Mouse (Mus musculus): ENCODE data around the gene Dpm2. TPM values are rescaled to one million over a fixed set of nuclear protein-coding genes. Genes with fewer than 3 reads are reported as not detected.

The Dpm2 gene
- polyA plus RNA-seq, 1 experiment: 1.2 TPM

DNA sequence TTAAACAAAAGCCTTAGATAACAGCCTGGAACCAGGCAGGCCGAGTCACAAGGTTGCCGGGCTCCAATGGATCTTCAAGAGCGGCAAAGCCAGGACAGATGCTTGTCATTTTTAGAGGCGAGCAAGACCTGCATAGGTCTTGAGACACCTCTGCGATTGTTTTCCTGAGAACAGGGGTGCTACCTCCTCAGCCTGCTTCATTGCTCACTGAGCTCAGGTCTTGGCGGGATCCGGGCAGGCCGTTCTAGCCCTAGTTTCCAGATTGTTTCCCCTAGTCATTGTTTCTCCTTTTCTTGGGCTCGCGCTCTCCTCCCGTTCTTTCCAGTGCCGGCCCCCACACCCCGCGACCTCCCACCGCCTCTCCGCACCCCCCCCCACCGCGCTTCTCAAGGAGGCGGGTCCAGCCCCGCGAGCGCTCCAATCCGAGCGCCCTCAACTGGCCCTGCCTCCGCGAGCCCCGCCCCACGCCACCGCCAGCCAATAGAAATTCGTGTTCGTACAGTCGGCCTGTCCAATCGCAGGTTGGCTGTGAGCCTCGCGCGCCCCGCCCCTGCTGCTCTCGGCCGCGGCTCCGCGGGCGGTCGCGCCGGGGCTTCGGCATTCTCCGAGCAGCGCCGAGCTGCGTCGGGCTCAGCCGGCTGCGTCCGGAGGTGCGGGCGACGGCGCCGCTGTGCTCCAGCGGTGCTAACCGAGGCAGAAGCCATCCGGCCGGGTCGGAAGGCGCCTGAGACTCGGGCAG, 35.8 kb upstream of the Dpm2 start, which contains the start of gene Fam102a:
Gene Fam102a (plus strand): TSS at position 600 of the 739 bp plus-strand sequence.
- peak within 1 kb of the TSS; percentile 79 for H3K4me3 ChIP-seq (replicated peaks)
- TF ChIP-seq GATA1 (IDR thresholded peaks at IDR 0.05; ENCODE audit: low read length) (no peak), TAL1 (IDR thresholded peaks at IDR 0.05; ENCODE audit: low read length) (no peak)
- H3K36me3 ChIP-seq (ENCODE audit: control insufficient read depth): no peaks in the 10 kb centered on the region
- peaks cover 20% of the 10 kb centered on the region for H3K4me1 ChIP-seq (ENCODE audit: control insufficient read depth)
- H3K27me3 ChIP-seq (ENCODE audit: control insufficient read depth): peaks cover 66% of the 10 kb centered on the region
- no peaks in the 10 kb centered on the region; the same call in 1 of the 2 replicates for H3K9me3 ChIP-seq (ENCODE audit: control insufficient read depth, low read length)

DNA sequence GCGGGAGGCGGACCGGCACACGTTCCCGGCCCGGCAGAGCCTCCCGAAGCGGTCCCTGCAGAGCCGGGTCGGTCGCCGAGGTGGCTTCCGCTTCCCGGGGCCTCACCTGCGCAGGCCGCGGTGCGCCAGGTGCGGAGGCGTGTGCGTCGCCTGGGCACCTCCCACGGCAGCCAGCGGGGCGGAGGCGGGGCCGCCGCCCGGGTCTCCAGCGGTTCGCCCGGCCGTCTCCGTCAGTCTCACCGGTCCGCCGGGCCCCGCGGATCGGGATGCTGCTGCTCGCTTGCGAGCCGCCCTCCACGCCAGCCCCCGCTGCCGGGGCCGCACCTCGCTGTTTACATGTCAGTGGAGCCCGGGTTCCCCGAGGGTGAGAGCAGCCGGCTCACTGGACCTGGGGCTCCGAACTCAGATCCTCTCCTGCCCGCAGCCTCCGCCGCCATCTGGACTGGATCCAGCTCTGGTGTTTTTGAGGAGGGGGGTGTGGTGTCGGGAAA, 35.1 kb upstream of the Dpm2 start:
- Histone ChIP-seq H3K9me3 (ENCODE audit: control insufficient read depth, low read length) (no peaks in the 10 kb centered on the region; the same call in 1 of the 2 replicates), H3K4me1 (ENCODE audit: control insufficient read depth) (peaks cover 20% of the 10 kb centered on the region), H3K27me3 (ENCODE audit: control insufficient read depth) (peaks cover 66% of the 10 kb centered on the region), H3K4me3 (replicated peaks) (peak overlapping the region; percentile 79), H3K36me3 (ENCODE audit: control insufficient read depth) (no peaks in the 10 kb centered on the region)
- TF ChIP-seq TAL1 (IDR thresholded peaks at IDR 0.05; ENCODE audit: low read length) (no peak), GATA1 (IDR thresholded peaks at IDR 0.05; ENCODE audit: low read length) (no peak)

DNA sequence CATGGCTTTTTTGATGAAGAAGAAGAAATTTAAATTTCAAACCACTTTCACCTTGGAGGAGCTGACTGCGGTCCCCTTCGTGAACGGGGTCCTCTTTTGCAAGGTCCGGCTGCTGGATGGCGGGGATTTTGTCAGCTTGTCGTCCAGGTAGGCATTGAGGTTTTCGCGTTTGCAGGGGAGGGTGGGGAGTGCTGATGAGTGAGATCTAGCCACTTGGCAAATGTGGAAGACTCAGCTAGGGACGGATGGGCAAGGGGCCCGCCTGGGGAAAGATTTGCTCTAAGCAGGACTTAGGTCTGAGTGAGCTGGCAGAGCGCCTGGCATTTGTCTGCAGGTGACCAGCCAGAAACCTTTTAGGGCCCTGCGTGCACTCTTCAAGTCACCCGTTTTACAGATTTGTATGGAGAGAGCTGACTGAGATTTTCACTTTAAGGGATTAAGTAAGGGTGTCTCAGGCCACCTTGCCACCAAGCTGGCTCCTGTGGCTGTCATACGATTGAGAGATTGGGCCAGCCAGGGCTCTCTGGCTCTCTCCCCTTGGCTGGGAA, 34.5 kb upstream of the Dpm2 start:
- peaks cover 20% of the 10 kb centered on the region for H3K4me1 ChIP-seq (ENCODE audit: control insufficient read depth)
- no peaks in the 10 kb centered on the region; the same call in 1 of the 2 replicates for H3K9me3 ChIP-seq (ENCODE audit: control insufficient read depth, low read length)
- H3K27me3 ChIP-seq (ENCODE audit: control insufficient read depth): peaks cover 66% of the 10 kb centered on the region
- TF ChIP-seq TAL1 (IDR thresholded peaks at IDR 0.05; ENCODE audit: low read length) (no peak), GATA1 (IDR thresholded peaks at IDR 0.05; ENCODE audit: low read length) (no peak)
- H3K4me3 ChIP-seq (replicated peaks): peak overlapping the region; percentile 79
- no peaks in the 10 kb centered on the region for H3K36me3 ChIP-seq (ENCODE audit: control insufficient read depth)

DNA sequence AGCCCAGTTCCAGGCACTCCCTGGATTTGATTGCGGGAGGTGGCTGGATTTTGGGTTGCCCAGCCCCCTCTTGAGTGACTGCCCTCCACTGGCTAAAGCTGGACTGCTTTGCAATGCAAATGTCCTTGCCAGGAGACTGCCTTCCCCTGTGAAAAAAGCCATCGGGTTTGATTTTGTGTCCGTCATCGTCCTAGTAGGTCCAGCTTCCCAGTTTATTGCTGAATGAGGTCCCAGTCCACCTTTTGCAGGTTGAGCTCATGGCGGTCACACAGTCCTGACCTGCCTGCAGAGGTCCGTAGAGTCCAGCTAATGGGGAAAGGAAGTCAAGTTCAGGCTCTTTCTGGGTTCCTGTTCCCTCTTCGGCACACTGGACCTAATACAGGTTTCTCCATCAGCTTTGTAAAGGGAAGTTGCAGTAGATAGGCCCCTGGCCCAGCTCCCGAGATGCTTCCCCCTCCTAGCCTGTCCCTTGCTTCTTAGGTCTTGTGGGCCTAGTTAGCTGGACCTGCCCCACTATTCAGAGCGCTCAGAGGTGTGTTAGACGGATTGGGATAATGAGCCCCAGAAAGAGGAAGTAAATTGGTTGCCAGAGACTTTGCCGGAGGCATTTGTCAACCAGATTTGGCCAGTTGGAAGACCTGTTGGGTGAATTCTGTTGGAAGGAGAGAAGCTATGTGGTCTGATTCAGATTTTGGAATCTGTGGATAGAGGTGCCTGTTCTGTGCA, 33.9 kb upstream of the Dpm2 start:
- no peaks in the 10 kb centered on the region; the same call in 1 of the 2 replicates for H3K9me3 ChIP-seq (ENCODE audit: control insufficient read depth, low read length)

DNA sequence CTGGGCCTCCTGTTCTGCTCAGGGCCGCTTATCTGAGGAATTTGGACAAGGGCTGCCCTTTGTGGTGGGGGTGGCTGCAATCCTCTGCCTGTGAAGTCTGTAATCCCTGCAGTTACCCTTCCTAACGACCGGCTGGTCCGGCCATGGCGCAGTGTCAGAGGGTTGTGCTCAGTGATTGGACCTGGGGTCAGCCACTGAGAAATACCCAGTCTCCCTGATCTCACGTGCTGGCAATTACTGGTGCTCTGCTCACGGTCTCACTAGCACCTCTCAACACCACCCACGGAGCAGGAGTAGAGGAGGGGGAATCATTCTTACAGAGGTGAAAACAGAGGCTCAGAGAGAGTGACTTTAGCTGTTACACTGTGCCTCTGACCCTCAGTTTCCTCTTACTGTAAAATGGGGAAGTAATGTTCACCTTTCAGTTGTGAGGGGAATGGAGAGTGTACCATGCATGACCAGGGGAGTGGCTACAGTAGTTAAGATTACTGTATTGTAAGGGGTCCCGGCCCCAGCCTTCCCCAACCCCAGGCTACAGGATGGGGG, 33.2 kb upstream of the Dpm2 start:
- TF ChIP-seq TAL1 (IDR thresholded peaks at IDR 0.05; ENCODE audit: low read length): no peak
- TF ChIP-seq GATA1 (IDR thresholded peaks at IDR 0.05; ENCODE audit: low read length): no peak
- no peaks in the 10 kb centered on the region for H3K36me3 ChIP-seq (ENCODE audit: control insufficient read depth)
- peaks cover 20% of the 10 kb centered on the region for H3K4me1 ChIP-seq (ENCODE audit: control insufficient read depth)
- H3K4me3 ChIP-seq (replicated peaks): no peak overlapping the region
- H3K9me3 ChIP-seq (ENCODE audit: control insufficient read depth, low read length): no peaks in the 10 kb centered on the region; the same call in 1 of the 2 replicates
- peaks cover 66% of the 10 kb centered on the region for H3K27me3 ChIP-seq (ENCODE audit: control insufficient read depth)

More for the DNA sequence above, 33.9 kb upstream of the Dpm2 start:
- TF ChIP-seq TAL1 (IDR thresholded peaks at IDR 0.05; ENCODE audit: low read length) (no peak), GATA1 (IDR thresholded peaks at IDR 0.05; ENCODE audit: low read length) (no peak)
- peaks cover 66% of the 10 kb centered on the region for H3K27me3 ChIP-seq (ENCODE audit: control insufficient read depth)
- H3K4me1 ChIP-seq (ENCODE audit: control insufficient read depth): peaks cover 20% of the 10 kb centered on the region
- no peaks in the 10 kb centered on the region for H3K36me3 ChIP-seq (ENCODE audit: control insufficient read depth)
- H3K4me3 ChIP-seq (replicated peaks): peak overlapping the region; percentile 79

DNA sequence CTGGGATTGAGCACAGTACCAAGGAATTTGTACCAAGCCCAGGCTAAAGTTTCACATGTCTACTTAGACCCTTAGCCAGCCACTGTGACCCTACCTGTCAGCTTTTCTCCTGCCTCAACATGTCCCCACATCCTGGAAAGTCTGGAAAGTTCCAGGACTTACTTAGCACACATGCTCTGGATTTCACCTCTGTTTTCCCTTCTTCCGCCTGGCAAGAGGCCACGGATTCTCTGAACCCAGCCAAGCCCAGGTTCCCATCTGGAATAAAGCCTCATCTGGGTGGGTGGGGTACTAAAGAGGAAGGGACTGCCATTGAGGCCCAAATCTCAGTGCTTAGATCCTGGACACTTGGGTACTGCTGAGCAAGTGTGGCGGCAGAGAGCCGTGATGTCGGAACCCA, 32.7 kb upstream of the Dpm2 start:
- H3K4me3 ChIP-seq (replicated peaks): no peak overlapping the region
- H3K4me1 ChIP-seq (ENCODE audit: control insufficient read depth): peaks cover 20% of the 10 kb centered on the region
- TF ChIP-seq GATA1 (IDR thresholded peaks at IDR 0.05; ENCODE audit: low read length): no peak
- no peak for TF ChIP-seq TAL1 (IDR thresholded peaks at IDR 0.05; ENCODE audit: low read length)
- no peaks in the 10 kb centered on the region; the same call in 1 of the 2 replicates for H3K9me3 ChIP-seq (ENCODE audit: control insufficient read depth, low read length)
- H3K27me3 ChIP-seq (ENCODE audit: control insufficient read depth): peaks cover 66% of the 10 kb centered on the region
- H3K36me3 ChIP-seq (ENCODE audit: control insufficient read depth): no peaks in the 10 kb centered on the region

DNA sequence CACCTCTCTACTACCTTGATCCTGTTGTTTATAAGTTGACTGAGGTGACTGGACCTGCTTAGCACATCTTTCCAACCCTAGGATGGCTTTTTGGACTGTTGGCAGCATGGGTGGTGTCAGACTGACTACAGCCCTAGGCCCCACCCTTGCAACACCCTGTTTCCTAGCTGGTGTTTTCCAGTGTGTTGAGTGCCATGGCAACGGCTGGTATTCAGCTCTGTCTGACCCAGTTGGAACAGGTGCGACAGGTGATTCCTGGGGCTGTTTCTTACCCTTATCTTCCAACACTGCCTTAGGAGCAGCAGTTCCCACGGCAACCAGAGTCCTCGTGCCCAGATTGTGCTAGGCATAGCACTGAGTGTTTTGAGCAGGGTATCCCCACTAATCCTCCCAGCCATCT, 32.2 kb upstream of the Dpm2 start:
- Histone ChIP-seq H3K4me3 (replicated peaks) (no peak overlapping the region), H3K4me1 (ENCODE audit: control insufficient read depth) (peaks cover 20% of the 10 kb centered on the region), H3K27me3 (ENCODE audit: control insufficient read depth) (peaks cover 61% of the 10 kb centered on the region), H3K9me3 (ENCODE audit: control insufficient read depth, low read length) (no peaks in the 10 kb centered on the region; the same call in 1 of the 2 replicates), H3K36me3 (ENCODE audit: control insufficient read depth) (no peaks in the 10 kb centered on the region)
- no peak for TF ChIP-seq GATA1 (IDR thresholded peaks at IDR 0.05; ENCODE audit: low read length)
- no peak for TF ChIP-seq TAL1 (IDR thresholded peaks at IDR 0.05; ENCODE audit: low read length)

DNA sequence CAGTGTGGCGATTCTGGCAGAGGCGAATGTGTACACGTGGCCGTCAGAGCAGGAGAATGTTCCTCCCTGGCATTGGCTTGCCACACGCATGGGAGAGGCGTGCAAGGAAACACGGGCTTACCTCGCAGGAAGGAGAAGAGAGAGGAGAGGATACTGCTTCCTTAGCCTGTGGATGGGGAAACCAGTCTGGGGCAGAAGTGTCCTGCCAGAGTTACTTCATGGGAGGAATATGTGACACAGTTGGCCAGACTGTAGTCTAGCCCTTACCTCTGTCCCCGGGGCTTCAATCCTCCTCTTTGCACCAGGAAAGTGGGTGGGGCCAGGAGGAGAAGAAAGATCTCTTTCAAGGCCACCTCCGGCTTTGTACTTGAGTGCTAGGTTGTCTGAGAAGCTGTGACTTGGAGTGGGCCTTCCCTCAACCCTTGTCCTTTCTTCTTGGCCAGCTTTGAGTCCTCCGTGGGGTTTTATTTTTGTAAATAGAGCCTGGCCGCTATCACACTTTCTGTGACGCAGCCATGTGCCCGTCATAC, 31.1 kb upstream of the Dpm2 start:
- Histone ChIP-seq H3K27me3 (ENCODE audit: control insufficient read depth) (peaks cover 51% of the 10 kb centered on the region), H3K9me3 (ENCODE audit: control insufficient read depth, low read length) (no peaks in the 10 kb centered on the region; the same call in 1 of the 2 replicates), H3K4me1 (ENCODE audit: control insufficient read depth) (peaks cover 15% of the 10 kb centered on the region), H3K4me3 (replicated peaks) (no peak overlapping the region), H3K36me3 (ENCODE audit: control insufficient read depth) (no peaks in the 10 kb centered on the region)
- no peak for TF ChIP-seq GATA1 (IDR thresholded peaks at IDR 0.05; ENCODE audit: low read length)
- TF ChIP-seq TAL1 (IDR thresholded peaks at IDR 0.05; ENCODE audit: low read length): no peak
